Mouse (Mus musculus): Measurements from ENCODE around the gene Orm1.
A peak's percentile ranks its signal among the peaks of the same experiment; 100 is the strongest.

DNA sequence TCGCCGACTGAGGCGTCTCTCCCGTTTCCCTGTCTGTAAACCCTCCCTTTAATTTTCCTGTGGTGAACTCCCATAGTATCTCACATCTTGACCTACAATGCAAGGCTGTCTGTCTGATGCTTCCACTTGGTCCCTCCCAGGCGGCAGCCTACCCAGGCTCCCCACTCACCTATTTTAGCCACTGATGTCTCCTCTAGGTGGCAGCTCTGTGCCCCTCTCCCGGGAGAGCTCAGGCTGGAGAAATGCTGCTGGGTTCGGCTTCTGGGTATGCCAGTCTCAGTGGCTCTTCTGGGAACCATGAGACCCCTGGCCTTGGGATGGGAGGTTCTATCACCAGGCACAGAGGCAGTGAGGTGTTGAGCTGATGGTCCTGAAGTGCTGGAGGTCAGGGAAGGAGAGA, 33.1 kb downstream of the Orm1 start:
- TF ChIP-seq CTCF (IDR thresholded peaks at IDR 0.05; ENCODE audit: control insufficient read depth, insufficient read depth, low read length) (peak; percentile 38; the same call in 1 of the 2 replicates), POLR2A (IDR thresholded peaks at IDR 0.05; ENCODE audit: borderline replicate concordance, control insufficient read depth, low read depth, low read length) (no peak)

All from bone marrow, adult 2 months (tissue).